Mouse (Mus musculus) liver, postnatal 0 days (tissue): ENCODE data around the gene Ggps1. TPM values are rescaled to one million over a fixed set of nuclear protein-coding genes. Genes with fewer than 3 reads are reported as not detected.

Source experiments
- ATAC-seq: fragments of 200-750 bp; cut with Nextera tagmentation; 2 replicates; pipeline ENCODE4 v1.8.0; 2017; ENCODE audit warnings: mild to moderate bottlenecking, moderate library complexity
- DNase-seq: peaks from one replicate; pipeline ENCODE4 v3.0.0-alpha.2; 2016
- H3K27ac ChIP-seq: fragments of 300-500 bp; sonication (generic); 2 replicates; pipeline ENCODE4 v1.5.1; 2014; ENCODE audit warnings: antibody characterized with exemption, moderate library complexity, mild to moderate bottlenecking, low read depth
- H3K27me3 ChIP-seq: fragments of 300-500 bp; sonication (generic); 2 replicates; pipeline ENCODE4 v1.6.1; 2014; ENCODE audit warnings: low read length, control low read depth, mixed read lengths; ENCODE audit not compliant: insufficient read depth
- H3K36me3 ChIP-seq: fragments of 300-500 bp; sonication (generic); replicated peaks from 2 replicates; pipeline ENCODE4 v1.6.1; 2014; ENCODE audit warnings: mild to moderate bottlenecking, control low read depth, low read length, moderate library complexity, mixed read lengths; ENCODE audit not compliant: insufficient read depth
- H3K4me1 ChIP-seq: fragments of 300-500 bp; sonication (generic); 2 replicates; pipeline ENCODE4 v1.6.1; 2014; ENCODE audit warnings: antibody characterized with exemption, mild to moderate bottlenecking, control low read depth; ENCODE audit not compliant: insufficient read depth
- H3K4me2 ChIP-seq: fragments of 300-500 bp; sonication (generic); 2 replicates; pipeline ENCODE4 v1.6.1; 2014; ENCODE audit warnings: low read depth, mild to moderate bottlenecking, low read length, moderate library complexity, mixed read lengths
- H3K4me3 ChIP-seq: fragments of 300-500 bp; sonication (generic); 2 replicates; pipeline ENCODE4 v1.5.1; 2014; ENCODE audit warnings: low read depth, low read length
- H3K9ac ChIP-seq: fragments of 300-500 bp; sonication (generic); replicated peaks from 2 replicates; pipeline ENCODE4 v1.6.1; 2014; ENCODE audit warnings: mild to moderate bottlenecking, moderate library complexity
- H3K9me3 ChIP-seq: fragments of 300-500 bp; sonication (generic); 2 replicates; pipeline ENCODE4 v1.6.1; 2016; ENCODE audit warnings: mild to moderate bottlenecking, control low read depth, low read length, mixed read lengths
- CTCF ChIP-seq: sonication (generic); IDR thresholded peaks from 2 replicates; pipeline ENCODE4 v1.5.1; 2016; ENCODE audit warnings: antibody characterized with exemption, low read depth
- EP300 ChIP-seq: IDR thresholded peaks from 2 replicates; pipeline ENCODE4 v1.6.1; 2016; ENCODE audit warnings: antibody characterized with exemption, low read depth, mild to moderate bottlenecking
- WGBS: fragments of 180-500 bp; shearing (Covaris S2); extraction: QIAGEN DNeasy Blood & Tissue Kit; methylation state at CpG from one replicate; pipeline ENCODE4 v1.1.7; 2014; ENCODE audit not compliant: insufficient replicate concordance; 5-methylcytosine and 5-hydroxymethylcytosine counted together
- polyA plus RNA-seq: library from polyadenylated mRNA; unstranded; fragments of >200 nt; fragmentation: Nextera tagmentation; extraction: Ambion mirVana; gene quantifications from 2 replicates; pipeline ENCODE4 v1.2.1, GENCODE M21; 2015

Ggps1 gene
- polyA plus RNA-seq, 1 experiment from 2014 or later: 10.2 TPM

- H3K27ac ChIP-seq: no peak overlapping the region
- H3K36me3 ChIP-seq: no peaks in the 10 kb centered on the region
- ATAC-seq (no peak), DNase-seq (no peak)
- no peaks in the 10 kb centered on the region for H3K4me1 ChIP-seq
- no peaks in the 10 kb centered on the region for H3K27me3 ChIP-seq
- no peak overlapping the region for H3K4me2 ChIP-seq
- no peak overlapping the region for H3K9ac ChIP-seq
- TF ChIP-seq CTCF (no peak), EP300 (no peak)
- no peaks in the 10 kb centered on the region for H3K9me3 ChIP-seq
- 93% methylated on average over 1 of the region's 1 CpGs for WGBS
- H3K4me3 ChIP-seq: no peak overlapping the region
These were observed 11.1 kb upstream of the Ggps1 start for GRCm38 (mm10) chr13:14074371-14074770.

DNA sequence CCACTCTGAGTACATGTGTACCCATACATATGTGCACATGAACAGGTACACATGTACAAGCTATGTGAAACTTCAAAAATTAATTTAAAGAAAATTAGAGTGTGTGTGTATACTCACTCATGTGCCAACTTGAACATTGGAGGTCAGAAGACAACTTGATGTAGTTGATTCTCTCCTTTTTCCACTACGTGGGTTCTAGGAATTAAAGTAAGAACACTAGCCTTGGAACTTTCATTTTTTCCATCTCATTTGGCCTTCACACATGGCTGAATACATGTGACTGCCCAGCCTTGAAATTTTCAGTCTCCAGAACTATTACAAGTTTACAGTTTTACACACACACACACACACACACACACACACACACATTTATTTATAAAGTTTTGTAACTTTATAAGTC lies 6.0 kb upstream of the Ggps1 start:
- no peak overlapping the region for H3K9ac ChIP-seq
- no peaks in the 10 kb centered on the region for H3K27me3 ChIP-seq
- no peaks in the 10 kb centered on the region; the same call in 1 of the 2 replicates for H3K36me3 ChIP-seq
- H3K4me3 ChIP-seq: no peak overlapping the region
- ATAC-seq (no peak), DNase-seq (no peak)
- H3K9me3 ChIP-seq: no peaks in the 10 kb centered on the region
- no peak overlapping the region for H3K4me2 ChIP-seq
- WGBS: 79% methylated on average over 1 of the region's 1 CpGs
- no peaks in the 10 kb centered on the region for H3K4me1 ChIP-seq
- TF ChIP-seq CTCF: no peak
- no peak for TF ChIP-seq EP300
- H3K27ac ChIP-seq: no peak overlapping the region

GRCm38 (mm10) chr13:14068035-14068434 lies 4.7 kb upstream of the Ggps1 start:
- Histone ChIP-seq H3K9me3 (no peaks in the 10 kb centered on the region), H3K36me3 (no peaks in the 10 kb centered on the region; the same call in 1 of the 2 replicates), H3K9ac (no peak overlapping the region), H3K27me3 (no peaks in the 10 kb centered on the region), H3K4me3 (no peak overlapping the region), H3K4me2 (no peak overlapping the region), H3K27ac (no peak overlapping the region), H3K4me1 (no peaks in the 10 kb centered on the region)
- no peak for DNase-seq
- no peak for ATAC-seq
- no peak for TF ChIP-seq EP300
- TF ChIP-seq CTCF: no peak

GRCm38 (mm10) chr13:14065701-14066100 lies 2.4 kb upstream of the Ggps1 start:
- H3K9ac ChIP-seq: no peak overlapping the region
- H3K4me2 ChIP-seq: peak overlapping the region; percentile 16
- DNase-seq (no peak), ATAC-seq (no peak)
- H3K4me1 ChIP-seq: peaks cover 10% of the 10 kb centered on the region
- H3K4me3 ChIP-seq: no peak overlapping the region
- H3K36me3 ChIP-seq: no peaks in the 10 kb centered on the region; the same call in 1 of the 2 replicates
- no peaks in the 10 kb centered on the region for H3K27me3 ChIP-seq
- TF ChIP-seq CTCF (no peak), EP300 (no peak)
- H3K27ac ChIP-seq: no peak overlapping the region
- WGBS: 77% methylated on average over 1 of the region's 1 CpGs
- H3K9me3 ChIP-seq: no peaks in the 10 kb centered on the region

GRCm38 (mm10) chr13:14065028-14065380 lies 1.7 kb upstream of the Ggps1 start:
- H3K27ac ChIP-seq: peak overlapping the region; percentile 95

DNA sequence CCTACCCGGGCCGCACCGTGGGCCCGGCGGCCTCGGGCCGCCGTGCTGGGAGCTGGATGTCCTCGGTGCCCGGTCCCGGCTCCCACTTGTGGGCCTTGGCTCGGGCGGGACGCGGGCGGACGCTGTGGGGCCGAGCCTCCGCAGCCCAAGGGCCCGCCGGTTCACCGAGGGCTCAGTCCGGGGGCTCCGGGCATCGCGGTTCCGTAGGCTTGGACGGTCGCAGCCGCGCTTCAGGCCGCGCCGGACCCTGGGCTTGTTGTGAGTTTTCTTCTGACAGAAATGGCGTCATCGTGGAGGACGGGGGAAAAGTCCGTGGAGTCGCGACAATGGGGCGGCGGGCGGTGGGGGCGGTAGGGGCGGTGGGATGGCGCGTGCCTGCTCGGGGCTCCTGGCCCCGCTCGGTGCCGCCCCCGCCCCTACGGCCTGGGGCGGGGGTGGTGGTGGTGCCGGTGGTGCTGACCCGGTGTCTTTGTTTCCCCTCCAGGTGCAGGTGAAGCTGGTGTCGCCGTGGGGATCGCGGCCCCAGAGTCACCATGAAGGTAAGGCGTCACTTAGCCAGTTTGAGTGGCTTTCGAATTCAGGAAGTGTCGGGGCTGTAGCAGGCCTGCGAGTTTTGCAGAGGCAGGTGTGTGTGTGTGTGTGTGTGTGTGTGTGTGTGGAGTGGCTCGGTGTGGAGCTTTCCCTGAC lies 1.2 kb upstream of the Ggps1 start:
- Histone ChIP-seq H3K4me2 (peak overlapping the region; percentile 78), H3K4me1 (peaks cover 13% of the 10 kb centered on the region), H3K9me3 (no peaks in the 10 kb centered on the region), H3K4me3 (peak overlapping the region; percentile 95), H3K27me3 (no peaks in the 10 kb centered on the region), H3K27ac (peak overlapping the region; percentile 95), H3K9ac (peak overlapping the region; percentile 98), H3K36me3 (no peaks in the 10 kb centered on the region; the same call in 1 of the 2 replicates)
- no peak for TF ChIP-seq EP300
- TF ChIP-seq CTCF: no peak
- ATAC-seq (no peak), DNase-seq (peak; percentile 68)
- WGBS: under 1% methylated on average over 59 of the region's 65 CpGs

More at GRCm38 (mm10) chr13:14065028-14065380, 1.7 kb upstream of the Ggps1 start:
- TF ChIP-seq CTCF (no peak), EP300 (no peak)
- Histone ChIP-seq H3K36me3 (no peaks in the 10 kb centered on the region; the same call in 1 of the 2 replicates), H3K9me3 (no peaks in the 10 kb centered on the region), H3K4me1 (peaks cover 13% of the 10 kb centered on the region), H3K4me2 (peak overlapping the region; percentile 78), H3K27me3 (no peaks in the 10 kb centered on the region), H3K9ac (peak overlapping the region; percentile 98), H3K4me3 (peak overlapping the region; percentile 95)
- ATAC-seq: no peak
- WGBS: 17% methylated on average over 9 of the region's 9 CpGs
- no peak for DNase-seq
